28 mouse cellular contexts compared by ENCODE assay signal in the genomic region with DNA sequence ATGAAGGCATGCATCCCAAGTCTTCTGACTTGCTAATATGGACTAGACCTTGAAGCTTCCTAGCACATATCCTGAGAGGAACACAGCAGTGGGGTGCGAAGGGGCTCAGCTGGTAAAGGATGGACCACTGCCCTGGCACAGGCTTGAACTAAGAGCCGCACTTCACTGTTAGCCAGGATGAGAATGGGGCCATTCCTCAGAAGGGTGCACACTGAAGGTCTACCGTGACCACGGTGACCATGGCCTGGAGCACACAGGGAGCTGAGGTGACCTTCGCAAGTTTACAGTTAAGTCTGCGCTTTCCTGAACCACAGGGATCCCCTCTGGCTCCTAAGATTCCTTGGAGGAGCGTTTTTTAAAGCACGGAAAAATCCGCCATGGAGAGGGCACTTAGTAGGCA.
"Had no signal": no experiment of that assay in that cellular context is flagged by ENCODE, and none has a peak within 500 bp of the region (broad histone marks: within the 10 kb centered on the region; RNA-seq: fewer than 3 reads in every experiment).

No protein-coding gene starts in this region.

- H3K27ac ChIP-seq: left cerebral cortex, adult 2 months; limb, embryonic 13.5 days; limb, embryonic 15.5 days; liver, embryonic 12.5 days; liver, embryonic 13.5 days; liver, embryonic 14.5 days; liver, embryonic 15.5 days; lung, embryonic 15.5 days; macrophage; midbrain, embryonic 10.5 days; midbrain, embryonic 12.5 days; midbrain, embryonic 13.5 days; midbrain, embryonic 15.5 days; neural tube, embryonic 12.5 days had no signal

- H3K4me2 ChIP-seq: limb, embryonic 13.5 days; limb, embryonic 15.5 days; liver, embryonic 11.5 days; liver, embryonic 12.5 days; liver, embryonic 13.5 days; liver, embryonic 15.5 days; lung, embryonic 14.5 days; lung, embryonic 15.5 days; midbrain, embryonic 12.5 days; midbrain, embryonic 13.5 days; midbrain, embryonic 15.5 days; neural tube, embryonic 12.5 days had no signal

- H3K27me3 ChIP-seq: limb, embryonic 15.5 days; liver, embryonic 12.5 days; liver, embryonic 13.5 days; liver, embryonic 15.5 days; lung, embryonic 15.5 days; midbrain, embryonic 12.5 days; midbrain, embryonic 13.5 days; midbrain, embryonic 15.5 days; neural tube, embryonic 12.5 days had no signal

- H3K9me3 ChIP-seq: limb, embryonic 13.5 days; limb, embryonic 15.5 days; liver, embryonic 12.5 days; liver, embryonic 13.5 days; liver, embryonic 15.5 days; lung, embryonic 15.5 days; midbrain, embryonic 10.5 days; midbrain, embryonic 12.5 days; midbrain, embryonic 13.5 days; midbrain, embryonic 15.5 days; neural tube, embryonic 12.5 days had no signal

- H3K9ac ChIP-seq: limb, embryonic 13.5 days; limb, embryonic 15.5 days; liver, embryonic 12.5 days; liver, embryonic 13.5 days; liver, embryonic 14.5 days; liver, embryonic 15.5 days; liver, postnatal 0 days; lung, embryonic 14.5 days; lung, embryonic 15.5 days; midbrain, embryonic 12.5 days; midbrain, embryonic 13.5 days; midbrain, embryonic 15.5 days; neural tube, embryonic 12.5 days had no signal

- H3K4me1 ChIP-seq: liver, embryonic 12.5 days; liver, embryonic 13.5 days; liver, embryonic 15.5 days; lung, embryonic 15.5 days; megakaryocyte, embryonic 14.5 days; midbrain, embryonic 10.5 days; midbrain, embryonic 12.5 days; midbrain, embryonic 13.5 days; midbrain, embryonic 15.5 days; neural tube, embryonic 12.5 days had no signal

- DNase-seq: left cerebral cortex, postnatal 4 days; liver; liver, embryonic 13.5 days; liver, postnatal 0 days; lung, adult 2 months; lung, embryonic 14.5 days; lung, postnatal 10 days; lung, postnatal 14 days; lung, postnatal 4 days; midbrain, embryonic 14.5 days had no signal

- H3K4me3 ChIP-seq: left cerebral cortex, adult 2 months; limb, embryonic 13.5 days; limb, embryonic 15.5 days; liver, embryonic 12.5 days; liver, embryonic 13.5 days; liver, embryonic 15.5 days; lung, embryonic 15.5 days; megakaryocyte, embryonic 14.5 days; midbrain, embryonic 10.5 days; midbrain, embryonic 12.5 days; midbrain, embryonic 13.5 days; midbrain, embryonic 15.5 days; myocyte; neural tube, embryonic 12.5 days had no signal

- ATAC-seq: liver, embryonic 12.5 days; liver, postnatal 0 days; lung, postnatal 0 days; midbrain, embryonic 13.5 days; midbrain, embryonic 15.5 days; midbrain, embryonic 16.5 days had no signal

- H3K36me3 ChIP-seq: limb, embryonic 13.5 days; limb, embryonic 15.5 days; liver, embryonic 12.5 days; liver, embryonic 13.5 days; liver, embryonic 15.5 days; lung, embryonic 15.5 days; midbrain, embryonic 10.5 days; midbrain, embryonic 12.5 days; midbrain, embryonic 13.5 days; midbrain, embryonic 15.5 days; neural tube, embryonic 12.5 days had no signal
